Mouse (Mus musculus): Measurements from ENCODE around the gene Lhx3. TPM values are rescaled to one million over a fixed set of nuclear protein-coding genes. Genes with fewer than 3 reads are reported as not detected.

Lhx3 gene
- polyA plus RNA-seq, 1 experiment: not detected

- Histone ChIP-seq H3K36me3 (ENCODE audit: control insufficient read depth, insufficient read depth) (no peaks in the 10 kb centered on the region), H3K27me3 (ENCODE audit: control insufficient read depth, insufficient read depth, insufficient read length) (no peaks in the 10 kb centered on the region), H3K4me2 (ENCODE audit: low read depth) (no peak overlapping the region), H3K4me3 (no peak overlapping the region), H3K79me2 (ENCODE audit: control insufficient read depth, insufficient read depth) (no peaks in the 10 kb centered on the region), H3ac (ENCODE audit: control insufficient read depth, insufficient read length) (no peak overlapping the region)
- TF ChIP-seq USF1 (IDR thresholded peaks at IDR 0.05; ENCODE audit: low read depth) (no peak), CEBPB (IDR thresholded peaks at IDR 0.05; ENCODE audit: insufficient read depth, poor library complexity, severe bottlenecking) (no peak), POLR2AphosphoS2 (IDR thresholded peaks at IDR 0.05; ENCODE audit: insufficient read length, low read depth) (no peak), REST (IDR thresholded peaks at IDR 0.05; ENCODE audit: insufficient read depth, insufficient read length) (no peak), MAX (IDR thresholded peaks at IDR 0.05; ENCODE audit: low read depth) (no peak), SRF (IDR thresholded peaks at IDR 0.05; ENCODE audit: control insufficient read depth, insufficient read length, low read depth) (no peak), TCF12 (IDR thresholded peaks at IDR 0.05; ENCODE audit: insufficient read depth, poor library complexity, severe bottlenecking) (no peak), E2F4 (IDR thresholded peaks at IDR 0.05; ENCODE audit: insufficient read depth) (no peak), POLR2A (IDR thresholded peaks at IDR 0.05; ENCODE audit: insufficient read length, low read depth) (no peak), TCF3 (IDR thresholded peaks at IDR 0.05; ENCODE audit: insufficient read length, low read depth) (no peak)
Measured at GRCm38 (mm10) chr2:26230253-26230652, 22.2 kb upstream of the Lhx3 start.

- Histone ChIP-seq H3ac (ENCODE audit: control insufficient read depth, insufficient read length) (no peak overlapping the region), H3K4me3 (no peak overlapping the region), H3K27me3 (ENCODE audit: control insufficient read depth, insufficient read depth, insufficient read length) (no peaks in the 10 kb centered on the region), H3K79me2 (ENCODE audit: control insufficient read depth, insufficient read depth) (no peaks in the 10 kb centered on the region), H3K36me3 (ENCODE audit: control insufficient read depth, insufficient read depth) (peaks cover 10% of the 10 kb centered on the region), H3K4me2 (ENCODE audit: low read depth) (no peak overlapping the region)
- TF ChIP-seq MAX (IDR thresholded peaks at IDR 0.05; ENCODE audit: low read depth): no peak
- no peak for TF ChIP-seq REST (IDR thresholded peaks at IDR 0.05; ENCODE audit: insufficient read depth, insufficient read length)
- no peak for TF ChIP-seq TCF12 (IDR thresholded peaks at IDR 0.05; ENCODE audit: insufficient read depth, poor library complexity, severe bottlenecking)
- no peak for TF ChIP-seq CEBPB (IDR thresholded peaks at IDR 0.05; ENCODE audit: insufficient read depth, poor library complexity, severe bottlenecking)
- TF ChIP-seq POLR2AphosphoS2 (IDR thresholded peaks at IDR 0.05; ENCODE audit: insufficient read length, low read depth): no peak
- TF ChIP-seq E2F4 (IDR thresholded peaks at IDR 0.05; ENCODE audit: insufficient read depth): no peak
- TF ChIP-seq MYOG (IDR thresholded peaks at IDR 0.05; ENCODE audit: control insufficient read depth in 1 of 3, insufficient read depth in 1 of 3, insufficient read length in 2 of 3, low read depth in 2 of 3): no peak
- no peak for TF ChIP-seq USF1 (IDR thresholded peaks at IDR 0.05; ENCODE audit: low read depth)
- TF ChIP-seq MYOD1 (IDR thresholded peaks at IDR 0.05; ENCODE audit: control insufficient read depth in 1 of 3, insufficient read length in 2 of 3, low read depth in 2 of 3): no peak
- TF ChIP-seq SRF (IDR thresholded peaks at IDR 0.05; ENCODE audit: control insufficient read depth, insufficient read length, low read depth): no peak
- TF ChIP-seq POLR2A (IDR thresholded peaks at IDR 0.05; ENCODE audit: insufficient read length, low read depth): no peak
- TF ChIP-seq TCF3 (IDR thresholded peaks at IDR 0.05; ENCODE audit: insufficient read length, low read depth): no peak
Measured at GRCm38 (mm10) chr2:26227788-26228187, 19.7 kb upstream of the Lhx3 start.

GRCm38 (mm10) chr2:26225242-26225641, 17.2 kb upstream of the Lhx3 start:
- Histone ChIP-seq H3K4me3 (no peak overlapping the region), H3K27me3 (ENCODE audit: control insufficient read depth, insufficient read depth, insufficient read length) (no peaks in the 10 kb centered on the region), H3K4me2 (ENCODE audit: low read depth) (no peak overlapping the region), H3K36me3 (ENCODE audit: control insufficient read depth, insufficient read depth) (peaks cover 18% of the 10 kb centered on the region), H3ac (ENCODE audit: control insufficient read depth, insufficient read length) (no peak overlapping the region), H3K79me2 (ENCODE audit: control insufficient read depth, insufficient read depth) (no peaks in the 10 kb centered on the region)
- TF ChIP-seq USF1 (IDR thresholded peaks at IDR 0.05; ENCODE audit: low read depth) (no peak), TCF3 (IDR thresholded peaks at IDR 0.05; ENCODE audit: insufficient read length, low read depth) (no peak), CEBPB (IDR thresholded peaks at IDR 0.05; ENCODE audit: insufficient read depth, poor library complexity, severe bottlenecking) (no peak), MYOD1 (IDR thresholded peaks at IDR 0.05; ENCODE audit: control insufficient read depth in 1 of 3, insufficient read length in 2 of 3, low read depth in 2 of 3) (no peak), POLR2A (IDR thresholded peaks at IDR 0.05; ENCODE audit: insufficient read length, low read depth) (no peak), SRF (IDR thresholded peaks at IDR 0.05; ENCODE audit: control insufficient read depth, insufficient read length, low read depth) (no peak), MAX (IDR thresholded peaks at IDR 0.05; ENCODE audit: low read depth) (no peak), E2F4 (IDR thresholded peaks at IDR 0.05; ENCODE audit: insufficient read depth) (no peak), REST (IDR thresholded peaks at IDR 0.05; ENCODE audit: insufficient read depth, insufficient read length) (no peak), POLR2AphosphoS2 (IDR thresholded peaks at IDR 0.05; ENCODE audit: insufficient read length, low read depth) (no peak), MYOG (IDR thresholded peaks at IDR 0.05; ENCODE audit: control insufficient read depth in 1 of 3, insufficient read depth in 1 of 3, insufficient read length in 2 of 3, low read depth in 2 of 3) (no peak), TCF12 (IDR thresholded peaks at IDR 0.05; ENCODE audit: insufficient read depth, poor library complexity, severe bottlenecking) (no peak)

- H3ac ChIP-seq (ENCODE audit: control insufficient read depth, insufficient read length): no peak overlapping the region
Measured at GRCm38 (mm10) chr2:26223961-26224360, 15.9 kb upstream of the Lhx3 start.

More at GRCm38 (mm10) chr2:26223961-26224360, 15.9 kb upstream of the Lhx3 start:
- Histone ChIP-seq H3K4me3 (no peak overlapping the region), H3K27me3 (ENCODE audit: control insufficient read depth, insufficient read depth, insufficient read length) (no peaks in the 10 kb centered on the region), H3K4me2 (ENCODE audit: low read depth) (no peak overlapping the region), H3K36me3 (ENCODE audit: control insufficient read depth, insufficient read depth) (peaks cover 18% of the 10 kb centered on the region), H3K79me2 (ENCODE audit: control insufficient read depth, insufficient read depth) (no peaks in the 10 kb centered on the region)
- TF ChIP-seq REST (IDR thresholded peaks at IDR 0.05; ENCODE audit: insufficient read depth, insufficient read length) (no peak), TCF3 (IDR thresholded peaks at IDR 0.05; ENCODE audit: insufficient read length, low read depth) (no peak), POLR2A (IDR thresholded peaks at IDR 0.05; ENCODE audit: insufficient read length, low read depth) (no peak), TCF12 (IDR thresholded peaks at IDR 0.05; ENCODE audit: insufficient read depth, poor library complexity, severe bottlenecking) (no peak), CEBPB (IDR thresholded peaks at IDR 0.05; ENCODE audit: insufficient read depth, poor library complexity, severe bottlenecking) (no peak), MYOG (IDR thresholded peaks at IDR 0.05; ENCODE audit: control insufficient read depth in 1 of 3, insufficient read depth in 1 of 3, insufficient read length in 2 of 3, low read depth in 2 of 3) (no peak), POLR2AphosphoS2 (IDR thresholded peaks at IDR 0.05; ENCODE audit: insufficient read length, low read depth) (no peak), SRF (IDR thresholded peaks at IDR 0.05; ENCODE audit: control insufficient read depth, insufficient read length, low read depth) (no peak), MAX (IDR thresholded peaks at IDR 0.05; ENCODE audit: low read depth) (no peak), MYOD1 (IDR thresholded peaks at IDR 0.05; ENCODE audit: control insufficient read depth in 1 of 3, insufficient read length in 2 of 3, low read depth in 2 of 3) (no peak), E2F4 (IDR thresholded peaks at IDR 0.05; ENCODE audit: insufficient read depth) (no peak), USF1 (IDR thresholded peaks at IDR 0.05; ENCODE audit: low read depth) (no peak)

Measured in myocyte (in vitro differentiated cells).